Mouse (Mus musculus): Measurements from ENCODE around the gene Npw. TPM values are rescaled to one million over a fixed set of nuclear protein-coding genes. Genes with fewer than 3 reads are reported as not detected.

Npw gene
- total RNA-seq, 1 experiment from 2014 or later = not detected

DNA sequence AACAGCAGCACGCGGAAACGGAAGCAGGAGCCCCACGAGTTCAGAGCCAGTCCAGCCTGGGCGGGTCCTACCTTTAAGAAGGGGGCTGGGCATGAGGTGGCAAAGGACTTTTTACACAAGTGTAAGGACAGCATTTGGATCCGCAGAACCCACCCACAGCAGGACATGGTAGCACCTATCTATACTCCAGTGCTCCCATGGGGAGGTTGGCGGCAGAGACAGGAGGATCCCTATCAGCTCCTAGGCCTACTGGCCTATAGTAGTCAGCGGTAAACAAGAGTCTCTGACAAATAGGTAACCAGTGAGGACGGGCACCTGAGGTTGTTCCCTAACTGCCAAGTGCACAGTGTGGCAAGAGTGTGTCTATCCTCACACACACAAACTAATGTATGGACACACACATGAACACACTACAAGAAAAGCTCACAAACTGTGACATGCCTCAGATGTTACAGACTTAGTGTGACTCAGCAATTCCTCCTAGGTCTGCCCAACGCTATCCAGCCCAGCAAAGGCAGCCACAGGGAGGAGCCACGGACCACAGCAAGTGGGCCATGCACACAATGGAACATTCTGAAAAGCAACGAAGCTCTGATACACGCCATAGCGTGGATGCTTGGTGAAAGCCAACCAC, 40.6 kb downstream of the Npw start:
- no peak for ATAC-seq (ENCODE audit: extremely low read depth, insufficient number of reproducible peaks, low FRiP score, poor library complexity, severe bottlenecking)

DNA sequence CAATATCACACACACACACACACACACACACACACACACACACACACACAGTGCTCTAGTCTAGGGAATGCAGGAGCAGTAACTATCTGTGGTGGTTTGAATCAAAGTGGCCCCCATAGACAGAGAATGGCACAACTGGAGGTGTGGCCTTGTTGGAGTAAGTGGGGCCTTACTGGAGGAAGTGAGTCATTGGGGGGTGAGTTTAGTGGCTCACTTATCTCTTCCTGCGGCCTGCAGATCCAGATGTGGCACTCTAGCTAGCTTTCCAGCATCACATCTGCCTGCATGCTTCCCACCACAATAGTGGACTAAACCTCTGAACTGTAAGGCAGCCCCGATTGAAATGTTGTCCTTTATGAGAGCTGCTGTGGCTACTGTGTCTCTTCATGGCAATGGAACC, 47.5 kb downstream of the Npw start:
- ATAC-seq (ENCODE audit: extremely low read depth, insufficient number of reproducible peaks, low FRiP score, poor library complexity, severe bottlenecking) = no peak

DNA sequence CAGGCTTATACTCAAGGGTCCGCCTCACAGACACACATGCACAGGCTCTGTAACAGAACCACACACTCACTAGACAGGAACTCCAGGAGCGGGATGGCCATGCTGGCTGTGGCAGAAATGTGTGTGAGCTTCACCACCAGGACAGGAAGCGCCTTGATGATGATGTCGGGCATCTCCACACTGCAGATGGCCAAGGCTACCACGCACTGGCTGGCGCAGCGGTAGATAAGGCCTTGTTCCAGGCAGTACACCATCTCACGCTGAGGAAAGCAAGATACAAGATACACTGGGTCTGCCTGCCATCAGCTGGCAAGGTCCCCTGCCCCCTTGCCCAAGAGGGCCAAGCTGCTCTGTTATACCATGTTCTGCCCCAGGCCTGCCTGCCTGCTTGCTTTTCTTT, 49.4 kb downstream of the Npw start:
- no peak for ATAC-seq (ENCODE audit: extremely low read depth, insufficient number of reproducible peaks, low FRiP score, poor library complexity, severe bottlenecking)

DNA sequence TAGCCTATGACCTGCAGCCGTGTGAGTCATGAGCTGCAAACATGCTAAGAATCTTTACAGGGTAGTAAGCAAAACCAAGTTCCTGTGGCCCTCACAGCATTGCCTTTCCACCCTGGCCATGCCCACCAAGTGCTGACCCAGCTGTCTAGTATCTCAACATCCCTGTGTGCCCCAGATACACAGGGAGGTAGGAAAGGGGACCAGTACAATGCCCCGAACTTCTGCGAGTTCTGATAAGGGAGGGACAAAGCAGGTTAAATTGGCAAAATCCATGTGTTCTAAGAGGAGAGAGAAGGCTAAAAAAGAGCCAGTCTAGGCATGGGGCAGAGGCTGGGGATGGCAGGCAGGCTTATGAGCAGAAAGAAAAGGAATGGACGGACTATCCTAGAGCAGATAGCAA, 49.9 kb downstream of the Npw start:
- ATAC-seq (ENCODE audit: extremely low read depth, insufficient number of reproducible peaks, low FRiP score, poor library complexity, severe bottlenecking) = no peak

Other genes with a start within 250 kb of the Npw start
- 98.5 and 117 TPM in 2 replicates for gene Rnps1, start 243.9 kb downstream of the Npw start, total RNA-seq (2017)
- 17.2 and 23.1 TPM in 2 replicates for gene Eci1, start 231.8 kb downstream of the Npw start, total RNA-seq (2017)
- 5.6 and 9.1 TPM in 2 replicates for gene Dnase1l2, start 215.4 kb downstream of the Npw start, total RNA-seq (2017)
- gene E4f1, start 188.1 kb downstream of the Npw start, total RNA-seq (2017) = 61.6 and 65.3 TPM in 2 replicates
- 8.7 and 8.8 TPM in 2 replicates for gene Pgp, start 188.1 kb downstream of the Npw start, total RNA-seq (2017)
- not detected in 2 replicates for gene Bricd5, start 184.6 kb downstream of the Npw start, total RNA-seq (2017)
- 12.2 and 17.8 TPM in 2 replicates for gene Mlst8, start 179.4 kb downstream of the Npw start, total RNA-seq (2017)
- gene Caskin1, start 169.9 kb downstream of the Npw start, total RNA-seq (2017) = not detected in 2 replicates
- gene Traf7, start 130.5 kb downstream of the Npw start, total RNA-seq (2017) = 107 and 118 TPM in 2 replicates
- 2.0 TPM in 1 of 2 replicates, not detected in the other for gene Rab26, start 124.2 kb downstream of the Npw start, total RNA-seq (2017)
- 23.3 and 27.6 TPM in 2 replicates for gene Pkd1, start 108.6 kb downstream of the Npw start, total RNA-seq (2017)
- gene Tsc2, start 25.8 kb downstream of the Npw start, total RNA-seq (2017) = 48.2 and 53.8 TPM in 2 replicates
- 2.4 and 4.5 TPM in 2 replicates for gene Nthl1, start 25.8 kb downstream of the Npw start, total RNA-seq (2017)
- gene Slc9a3r2, start 8.1 kb downstream of the Npw start, total RNA-seq (2017) = 0.37 and 0.58 TPM in 2 replicates
- 17.6 and 21.4 TPM in 2 replicates for gene Zfp598, start 11.2 kb upstream of the Npw start, total RNA-seq (2017)
- 0.25 TPM in 1 of 2 replicates, not detected in the other for gene Syngr3, start 31.5 kb upstream of the Npw start, total RNA-seq (2017)
- gene Gfer, start 37.7 kb upstream of the Npw start, total RNA-seq (2017) = 17.1 and 23.3 TPM in 2 replicates
- 0.86 and 1.6 TPM in 2 replicates for gene Noxo1, start 37.8 kb upstream of the Npw start, total RNA-seq (2017)
- gene Tbl3, start 49.2 kb upstream of the Npw start, total RNA-seq (2017) = 10.1 and 10.4 TPM in 2 replicates
- gene Rnf151, start 59.6 kb upstream of the Npw start, total RNA-seq (2017) = 0.86 TPM in 1 of 2 replicates, not detected in the other
- gene Rps2, start 59.7 kb upstream of the Npw start, total RNA-seq (2017) = 574 and 580 TPM in 2 replicates
- gene Ndufb10, start 66.0 kb upstream of the Npw start, total RNA-seq (2017) = 107 and 119 TPM in 2 replicates
- gene Rpl3l, start 69.4 kb upstream of the Npw start, total RNA-seq (2017) = 1.5 and 4.0 TPM in 2 replicates
- gene Msrb1, start 78.2 kb upstream of the Npw start, total RNA-seq (2017) = 818 and 923 TPM in 2 replicates
- gene Hs3st6, start 94.5 kb upstream of the Npw start, total RNA-seq (2017) = 0.58 TPM in 1 of 2 replicates, not detected in the other
- gene Meiob, start 145.8 kb upstream of the Npw start, total RNA-seq (2017) = not detected in 2 replicates
- gene Hagh, start 181.7 kb upstream of the Npw start, total RNA-seq (2017) = 17.9 and 28.0 TPM in 2 replicates
- gene Fahd1, start 191.9 kb upstream of the Npw start, total RNA-seq (2017) = 2.9 and 4.0 TPM in 2 replicates
- not detected in 2 replicates for gene Igfals, start 207.5 kb upstream of the Npw start, total RNA-seq (2017)
- gene Nubp2, start 227.9 kb upstream of the Npw start, total RNA-seq (2017) = 26.3 and 32.4 TPM in 2 replicates
- gene Spsb3, start 228.2 kb upstream of the Npw start, total RNA-seq (2017) = 19.7 and 24.6 TPM in 2 replicates
- gene Eme2, start 236.6 kb upstream of the Npw start, total RNA-seq (2017) = 26.3 and 30.2 TPM in 2 replicates
- 9.4 and 15.3 TPM in 2 replicates for gene Mrps34, start 236.7 kb upstream of the Npw start, total RNA-seq (2017)
- 26.1 and 34.3 TPM in 2 replicates for gene Nme3, start 238.0 kb upstream of the Npw start, total RNA-seq (2017)